Mouse (Mus musculus): ENCODE results near the gene Jag2. TPM values are rescaled to one million over a fixed set of nuclear protein-coding genes. Genes with fewer than 3 reads are reported as not detected.

Gene Jag2
- polyA plus RNA-seq, 1 experiment from 2014 or later = 3.8 TPM

DNA sequence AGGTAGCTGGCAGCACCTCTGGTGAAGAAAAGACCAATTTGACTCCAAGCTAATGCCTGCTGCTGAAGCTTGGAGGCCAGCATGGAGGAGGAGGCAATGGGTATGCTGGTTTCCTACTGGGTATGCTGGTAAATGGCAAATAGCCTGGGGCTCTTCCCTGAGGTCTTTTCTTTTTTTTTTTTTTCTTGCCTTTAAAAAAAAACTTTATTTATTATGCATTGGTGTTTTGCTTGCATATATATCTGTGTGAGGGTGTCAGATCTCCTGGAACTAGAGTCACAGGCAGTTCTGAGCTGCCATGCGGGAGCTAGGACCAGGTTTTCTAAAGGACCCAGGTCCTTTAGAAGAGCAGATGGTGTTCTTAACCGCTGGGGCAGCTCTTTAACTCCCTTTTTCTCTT is 58.3 kb downstream of the Jag2 start:
- H3K27ac ChIP-seq = no peak overlapping the region
- H3K4me3 ChIP-seq = no peak overlapping the region
- H3K36me3 ChIP-seq (replicated peaks) = no peaks in the 10 kb centered on the region
- 81% methylated on average over 2 of the region's 2 CpGs for WGBS
- H3K9me3 ChIP-seq = no peaks in the 10 kb centered on the region
- peaks cover 91% of the 10 kb centered on the region for H3K27me3 ChIP-seq (ENCODE audit: poor library complexity, severe bottlenecking)
- no peak for DNase-seq (ENCODE audit: extremely low spot score, low spot score)
- H3K4me1 ChIP-seq = peaks cover 38% of the 10 kb centered on the region

DNA sequence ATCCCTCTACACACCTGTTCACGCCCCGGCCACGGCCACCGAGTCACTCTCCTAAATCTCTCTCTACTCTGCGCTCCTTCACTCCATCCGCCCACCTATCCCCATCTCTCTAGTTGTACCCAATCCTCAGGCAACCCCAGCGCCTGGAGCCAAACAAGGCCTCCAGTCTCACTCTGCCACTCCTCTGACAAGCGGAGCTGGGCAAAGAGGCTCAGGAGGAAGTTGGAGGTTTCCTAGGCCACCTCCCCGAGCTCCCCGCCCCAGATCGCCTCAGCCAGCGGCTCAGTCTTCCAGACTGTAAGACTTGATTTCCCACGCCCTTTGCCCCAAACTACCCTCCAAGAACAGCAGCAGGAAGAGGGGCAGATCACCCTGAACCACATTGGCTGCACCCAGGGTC is 58.8 kb downstream of the Jag2 start:
- Histone ChIP-seq H3K9me3 (no peaks in the 10 kb centered on the region), H3K36me3 (replicated peaks) (no peaks in the 10 kb centered on the region), H3K27ac (0 out of 2 replicates have a peak overlapping the region, but pooled peaks have one; percentile 35), H3K4me1 (peaks cover 33% of the 10 kb centered on the region), H3K27me3 (ENCODE audit: poor library complexity, severe bottlenecking) (peaks cover 86% of the 10 kb centered on the region), H3K4me3 (no peak overlapping the region)
- 49% methylated on average over 13 of the region's 13 CpGs for WGBS
- DNase-seq (ENCODE audit: extremely low spot score, low spot score) = no peak

- no peaks in the 10 kb centered on the region for H3K36me3 ChIP-seq (replicated peaks)
- H3K4me3 ChIP-seq = no peak overlapping the region
- WGBS = 43% methylated on average over 16 of the region's 16 CpGs
- no peak for DNase-seq (ENCODE audit: extremely low spot score, low spot score)
- peaks cover 27% of the 10 kb centered on the region for H3K4me1 ChIP-seq
- no peak overlapping the region for H3K27ac ChIP-seq
- H3K27me3 ChIP-seq (ENCODE audit: poor library complexity, severe bottlenecking) = peaks cover 76% of the 10 kb centered on the region
- no peaks in the 10 kb centered on the region for H3K9me3 ChIP-seq
Measured at GRCm38 (mm10) chr12:112869783-112870204, 59.8 kb downstream of the Jag2 start.

- no peaks in the 10 kb centered on the region for H3K36me3 ChIP-seq (replicated peaks)
- peaks cover 16% of the 10 kb centered on the region for H3K4me1 ChIP-seq
- peaks cover 63% of the 10 kb centered on the region for H3K27me3 ChIP-seq (ENCODE audit: poor library complexity, severe bottlenecking)
- 0 out of 2 replicates have a peak within 1 kb of the TSS, but pooled peaks have one; percentile 8 for H3K27ac ChIP-seq
- no peaks in the 10 kb centered on the region for H3K9me3 ChIP-seq
- H3K4me3 ChIP-seq = no peak within 1 kb of the TSS
- WGBS = 66% methylated on average over 13 of the region's 13 CpGs
- DNase-seq (ENCODE audit: extremely low spot score, low spot score) = no peak
Measured at GRCm38 (mm10) chr12:112868178-112869087, 61.1 kb downstream of the Jag2 start, which contains the start of gene Gpr132. Gpr132 (minus strand) TSS chr12:112868228.

DNA sequence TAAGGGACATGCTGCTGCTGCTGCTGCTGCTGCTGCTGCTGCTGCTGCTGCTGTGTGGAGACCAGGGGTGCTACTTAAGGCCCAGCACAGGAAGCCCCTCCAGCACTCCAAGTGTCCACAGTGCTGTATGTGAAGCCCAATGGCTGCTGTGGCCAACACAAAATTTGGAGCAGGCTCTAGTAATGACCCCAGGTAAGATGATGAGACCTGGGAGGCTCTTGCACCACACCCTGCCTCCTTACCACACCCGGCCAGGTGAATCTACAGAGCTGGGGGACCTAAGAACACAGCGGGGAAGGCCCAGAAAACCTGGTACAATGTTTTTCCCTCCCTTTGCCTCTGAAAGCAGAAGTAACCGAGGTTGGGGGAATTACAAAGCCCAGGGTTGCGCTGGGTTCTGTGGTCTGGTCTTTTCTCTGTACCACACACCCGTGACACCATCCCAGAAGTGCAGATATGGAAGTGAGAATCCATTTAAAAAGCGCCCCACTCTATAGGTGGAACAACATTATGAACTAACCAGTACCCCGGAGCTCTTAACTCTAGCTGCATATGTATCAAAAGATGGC is 62.4 kb downstream of the Jag2 start:
- Histone ChIP-seq H3K4me1 (peaks cover 15% of the 10 kb centered on the region), H3K9me3 (no peaks in the 10 kb centered on the region), H3K27ac (no peak overlapping the region), H3K36me3 (replicated peaks) (no peaks in the 10 kb centered on the region), H3K27me3 (ENCODE audit: poor library complexity, severe bottlenecking) (peaks cover 50% of the 10 kb centered on the region), H3K4me3 (no peak overlapping the region)
- WGBS = 86% methylated on average over 7 of the region's 7 CpGs
- DNase-seq (ENCODE audit: extremely low spot score, low spot score) = no peak

- no peaks in the 10 kb centered on the region for H3K9me3 ChIP-seq
- H3K36me3 ChIP-seq (replicated peaks) = no peaks in the 10 kb centered on the region
- peaks cover 44% of the 10 kb centered on the region for H3K27me3 ChIP-seq (ENCODE audit: poor library complexity, severe bottlenecking)
- no peak overlapping the region for H3K4me3 ChIP-seq
- no peak for DNase-seq (ENCODE audit: extremely low spot score, low spot score)
- no peak overlapping the region for H3K27ac ChIP-seq
- WGBS = 82% methylated on average over 8 of the region's 8 CpGs
- peaks cover 20% of the 10 kb centered on the region for H3K4me1 ChIP-seq
Measured at GRCm38 (mm10) chr12:112866467-112867080, 63.0 kb downstream of the Jag2 start.

GRCm38 (mm10) chr12:112864804-112865203 is 64.8 kb downstream of the Jag2 start:
- 88% methylated on average over 7 of the region's 7 CpGs for WGBS
- Histone ChIP-seq H3K9me3 (no peaks in the 10 kb centered on the region), H3K4me1 (peaks cover 12% of the 10 kb centered on the region), H3K36me3 (replicated peaks) (no peaks in the 10 kb centered on the region), H3K27me3 (ENCODE audit: poor library complexity, severe bottlenecking) (peaks cover 27% of the 10 kb centered on the region), H3K27ac (no peak overlapping the region), H3K4me3 (no peak overlapping the region)
- no peak for DNase-seq (ENCODE audit: extremely low spot score, low spot score)

GRCm38 (mm10) chr12:112861911-112862321 is 67.7 kb downstream of the Jag2 start:
- H3K36me3 ChIP-seq (replicated peaks) = no peaks in the 10 kb centered on the region
- WGBS = 72% methylated on average over 9 of the region's 9 CpGs
- H3K4me1 ChIP-seq = 0 out of 2 replicates have a peak, but pooled peaks cover 6% of the 10 kb centered on the region
- H3K27me3 ChIP-seq (ENCODE audit: poor library complexity, severe bottlenecking) = peaks cover 5% of the 10 kb centered on the region; the same call in 1 of the 2 replicates
- no peak for DNase-seq (ENCODE audit: extremely low spot score, low spot score)
- no peaks in the 10 kb centered on the region for H3K9me3 ChIP-seq
- H3K27ac ChIP-seq = no peak overlapping the region
- H3K4me3 ChIP-seq = no peak overlapping the region

DNA sequence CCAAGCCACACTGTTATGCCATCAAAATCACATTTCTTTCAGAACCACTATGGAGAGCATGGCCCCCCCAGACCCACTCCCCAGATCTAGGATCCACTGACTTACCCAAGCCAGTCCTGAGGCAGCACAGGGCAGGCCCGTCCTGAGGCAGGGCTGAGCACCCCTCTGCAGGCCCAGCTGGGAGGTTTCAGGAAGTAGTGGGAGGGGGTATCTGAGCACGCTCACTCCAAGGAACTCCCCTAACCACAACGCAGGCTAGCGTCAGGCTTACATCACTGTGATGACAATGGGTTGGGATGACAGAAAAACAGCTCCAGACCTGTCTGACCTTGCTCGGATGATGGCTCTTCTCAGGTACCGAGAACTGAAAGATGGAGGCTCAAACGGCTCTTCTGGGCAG is 68.8 kb downstream of the Jag2 start:
- H3K9me3 ChIP-seq = no peaks in the 10 kb centered on the region
- H3K27me3 ChIP-seq (ENCODE audit: poor library complexity, severe bottlenecking) = no peaks in the 10 kb centered on the region
- H3K36me3 ChIP-seq (replicated peaks) = no peaks in the 10 kb centered on the region
- H3K4me1 ChIP-seq = 0 out of 2 replicates have a peak, but pooled peaks cover 6% of the 10 kb centered on the region
- no peak overlapping the region for H3K4me3 ChIP-seq
- DNase-seq (ENCODE audit: extremely low spot score, low spot score) = no peak
- no peak overlapping the region for H3K27ac ChIP-seq
- 72% methylated on average over 7 of the region's 7 CpGs for WGBS

DNA sequence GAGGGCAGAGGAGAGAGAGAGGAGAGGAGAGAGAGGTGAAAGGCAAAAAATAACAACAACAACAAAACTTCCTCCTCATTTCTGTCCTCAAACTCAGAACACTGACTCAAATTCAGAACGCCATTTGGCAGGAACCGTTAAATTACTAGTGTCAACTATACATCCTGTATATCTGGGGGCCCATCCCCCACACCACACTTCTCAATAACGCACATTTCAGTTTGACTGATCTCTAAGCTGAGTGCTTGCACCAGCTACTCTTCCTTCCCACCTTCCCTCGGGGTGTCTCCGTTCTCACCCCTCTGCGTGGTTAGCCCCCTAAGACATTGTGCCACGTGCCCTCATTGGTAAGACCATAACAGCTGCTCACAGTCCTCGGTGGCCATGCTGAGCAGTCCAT is 69.6 kb downstream of the Jag2 start:
- Histone ChIP-seq H3K27ac (no peak overlapping the region), H3K4me3 (no peak overlapping the region), H3K27me3 (ENCODE audit: poor library complexity, severe bottlenecking) (no peaks in the 10 kb centered on the region), H3K36me3 (replicated peaks) (no peaks in the 10 kb centered on the region), H3K4me1 (0 out of 2 replicates have a peak, but pooled peaks cover 6% of the 10 kb centered on the region), H3K9me3 (no peaks in the 10 kb centered on the region)
- no peak for DNase-seq (ENCODE audit: extremely low spot score, low spot score)
- 83% methylated on average over 8 of the region's 8 CpGs for WGBS

- Histone ChIP-seq H3K36me3 (replicated peaks) (no peaks in the 10 kb centered on the region), H3K27me3 (ENCODE audit: poor library complexity, severe bottlenecking) (no peaks in the 10 kb centered on the region), H3K4me3 (no peak overlapping the region), H3K9me3 (no peaks in the 10 kb centered on the region), H3K4me1 (0 out of 2 replicates have a peak, but pooled peaks cover 6% of the 10 kb centered on the region), H3K27ac (no peak overlapping the region)
- 87% methylated on average over 9 of the region's 9 CpGs for WGBS
- no peak for DNase-seq (ENCODE audit: extremely low spot score, low spot score)
Measured at GRCm38 (mm10) chr12:112858581-112859336, 70.8 kb downstream of the Jag2 start.

All from forebrain, embryonic 10.5 days (tissue).